Mouse (Mus musculus): ENCODE results near the gene Tcf7l2. TPM values are rescaled to one million over a fixed set of nuclear protein-coding genes. Genes with fewer than 3 reads are reported as not detected.

Gene Tcf7l2
- polyA plus RNA-seq, 1 experiment from 2014 or later: 57.1 TPM

GRCm38 (mm10) chr19:55747926-55748291 lies 6.3 kb downstream of the Tcf7l2 start:
- Histone ChIP-seq H3K27me3 (replicated peaks; ENCODE audit: control insufficient read depth, insufficient read depth, low read length) (no peaks in the 10 kb centered on the region), H3K9ac (ENCODE audit: low read depth, low read length) (no peak overlapping the region), H3K4me1 (ENCODE audit: control insufficient read depth, insufficient read depth, low read length) (peaks cover 48% of the 10 kb centered on the region), H3K4me3 (ENCODE audit: low read length) (no peak overlapping the region), H3K4me2 (ENCODE audit: low read depth, low read length) (no peak overlapping the region), H3K9me3 (ENCODE audit: control insufficient read depth, low read length) (no peaks in the 10 kb centered on the region), H3K27ac (ENCODE audit: low read length) (no peak overlapping the region), H3K36me3 (ENCODE audit: control insufficient read depth, insufficient read depth, low read length) (no peaks in the 10 kb centered on the region)
- ATAC-seq: no peak
- WGBS: 22% methylated on average over 6 of the region's 6 CpGs

- H3K4me2 ChIP-seq (ENCODE audit: low read depth, low read length): peak overlapping the region; percentile 14; the same call in 1 of the 2 replicates
- H3K4me1 ChIP-seq (ENCODE audit: control insufficient read depth, insufficient read depth, low read length): peaks cover 49% of the 10 kb centered on the region
These were observed 7.2 kb downstream of the Tcf7l2 start for GRCm38 (mm10) chr19:55748801-55749200.

GRCm38 (mm10) chr19:55749532-55749931 lies 7.9 kb downstream of the Tcf7l2 start:
- 42% methylated on average over 7 of the region's 7 CpGs for WGBS
- Histone ChIP-seq H3K4me3 (ENCODE audit: low read length) (no peak overlapping the region), H3K4me1 (ENCODE audit: control insufficient read depth, insufficient read depth, low read length) (peaks cover 52% of the 10 kb centered on the region)

More at GRCm38 (mm10) chr19:55748801-55749200, 7.2 kb downstream of the Tcf7l2 start:
- WGBS: 43% methylated on average over 6 of the region's 6 CpGs
- Histone ChIP-seq H3K4me3 (ENCODE audit: low read length) (no peak overlapping the region), H3K27ac (ENCODE audit: low read length) (no peak overlapping the region), H3K36me3 (ENCODE audit: control insufficient read depth, insufficient read depth, low read length) (no peaks in the 10 kb centered on the region), H3K9me3 (ENCODE audit: control insufficient read depth, low read length) (no peaks in the 10 kb centered on the region), H3K27me3 (replicated peaks; ENCODE audit: control insufficient read depth, insufficient read depth, low read length) (no peaks in the 10 kb centered on the region), H3K9ac (ENCODE audit: low read depth, low read length) (0 out of 2 replicates have a peak overlapping the region, but pooled peaks have one; percentile 21)
- ATAC-seq: no peak

GRCm38 (mm10) chr19:55750048-55750447 lies 8.4 kb downstream of the Tcf7l2 start:
- H3K4me2 ChIP-seq (ENCODE audit: low read depth, low read length): no peak overlapping the region

More at GRCm38 (mm10) chr19:55749532-55749931, 7.9 kb downstream of the Tcf7l2 start:
- no peak for ATAC-seq
- Histone ChIP-seq H3K27me3 (replicated peaks; ENCODE audit: control insufficient read depth, insufficient read depth, low read length) (no peaks in the 10 kb centered on the region), H3K27ac (ENCODE audit: low read length) (no peak overlapping the region), H3K36me3 (ENCODE audit: control insufficient read depth, insufficient read depth, low read length) (no peaks in the 10 kb centered on the region), H3K4me2 (ENCODE audit: low read depth, low read length) (no peak overlapping the region), H3K9ac (ENCODE audit: low read depth, low read length) (no peak overlapping the region), H3K9me3 (ENCODE audit: control insufficient read depth, low read length) (no peaks in the 10 kb centered on the region)

GRCm38 (mm10) chr19:55750465-55750864 lies 8.8 kb downstream of the Tcf7l2 start:
- H3K9me3 ChIP-seq (ENCODE audit: control insufficient read depth, low read length): no peaks in the 10 kb centered on the region
- peaks cover 45% of the 10 kb centered on the region for H3K4me1 ChIP-seq (ENCODE audit: control insufficient read depth, insufficient read depth, low read length)
- no peaks in the 10 kb centered on the region for H3K36me3 ChIP-seq (ENCODE audit: control insufficient read depth, insufficient read depth, low read length)

More at GRCm38 (mm10) chr19:55750048-55750447, 8.4 kb downstream of the Tcf7l2 start:
- Histone ChIP-seq H3K9me3 (ENCODE audit: control insufficient read depth, low read length) (no peaks in the 10 kb centered on the region), H3K9ac (ENCODE audit: low read depth, low read length) (no peak overlapping the region), H3K4me1 (ENCODE audit: control insufficient read depth, insufficient read depth, low read length) (peaks cover 49% of the 10 kb centered on the region), H3K4me3 (ENCODE audit: low read length) (no peak overlapping the region), H3K27ac (ENCODE audit: low read length) (no peak overlapping the region), H3K36me3 (ENCODE audit: control insufficient read depth, insufficient read depth, low read length) (no peaks in the 10 kb centered on the region), H3K27me3 (replicated peaks; ENCODE audit: control insufficient read depth, insufficient read depth, low read length) (no peaks in the 10 kb centered on the region)
- 50% methylated on average over 13 of the region's 13 CpGs for WGBS
- ATAC-seq: no peak

GRCm38 (mm10) chr19:55752861-55753260 lies 11.2 kb downstream of the Tcf7l2 start:
- Histone ChIP-seq H3K27ac (ENCODE audit: low read length) (no peak overlapping the region), H3K4me3 (ENCODE audit: low read length) (no peak overlapping the region), H3K9me3 (ENCODE audit: control insufficient read depth, low read length) (no peaks in the 10 kb centered on the region), H3K27me3 (replicated peaks; ENCODE audit: control insufficient read depth, insufficient read depth, low read length) (no peaks in the 10 kb centered on the region), H3K4me1 (ENCODE audit: control insufficient read depth, insufficient read depth, low read length) (peaks cover 39% of the 10 kb centered on the region), H3K36me3 (ENCODE audit: control insufficient read depth, insufficient read depth, low read length) (no peaks in the 10 kb centered on the region), H3K9ac (ENCODE audit: low read depth, low read length) (no peak overlapping the region), H3K4me2 (ENCODE audit: low read depth, low read length) (no peak overlapping the region)
- WGBS: 65% methylated on average over 8 of the region's 8 CpGs
- no peak for ATAC-seq

More at GRCm38 (mm10) chr19:55750465-55750864, 8.8 kb downstream of the Tcf7l2 start:
- no peak overlapping the region for H3K4me3 ChIP-seq (ENCODE audit: low read length)
- no peak overlapping the region for H3K27ac ChIP-seq (ENCODE audit: low read length)
- 46% methylated on average over 7 of the region's 7 CpGs for WGBS
- H3K4me2 ChIP-seq (ENCODE audit: low read depth, low read length): no peak overlapping the region
- no peak overlapping the region for H3K9ac ChIP-seq (ENCODE audit: low read depth, low read length)
- H3K27me3 ChIP-seq (replicated peaks; ENCODE audit: control insufficient read depth, insufficient read depth, low read length): no peaks in the 10 kb centered on the region
- no peak for ATAC-seq

GRCm38 (mm10) chr19:55754303-55754702 lies 12.7 kb downstream of the Tcf7l2 start:
- no peak overlapping the region for H3K4me3 ChIP-seq (ENCODE audit: low read length)
- no peak overlapping the region for H3K27ac ChIP-seq (ENCODE audit: low read length)
- H3K9ac ChIP-seq (ENCODE audit: low read depth, low read length): no peak overlapping the region
- H3K4me1 ChIP-seq (ENCODE audit: control insufficient read depth, insufficient read depth, low read length): peaks cover 26% of the 10 kb centered on the region
- H3K4me2 ChIP-seq (ENCODE audit: low read depth, low read length): no peak overlapping the region
- H3K27me3 ChIP-seq (replicated peaks; ENCODE audit: control insufficient read depth, insufficient read depth, low read length): no peaks in the 10 kb centered on the region
- H3K36me3 ChIP-seq (ENCODE audit: control insufficient read depth, insufficient read depth, low read length): no peaks in the 10 kb centered on the region
- WGBS: 44% methylated on average over 7 of the region's 7 CpGs
- no peaks in the 10 kb centered on the region for H3K9me3 ChIP-seq (ENCODE audit: control insufficient read depth, low read length)
- peak; percentile 63 for ATAC-seq

- Histone ChIP-seq H3K9me3 (ENCODE audit: control insufficient read depth, low read length) (no peaks in the 10 kb centered on the region), H3K4me3 (ENCODE audit: low read length) (no peak overlapping the region), H3K27ac (ENCODE audit: low read length) (no peak overlapping the region), H3K4me2 (ENCODE audit: low read depth, low read length) (no peak overlapping the region), H3K9ac (ENCODE audit: low read depth, low read length) (no peak overlapping the region), H3K27me3 (replicated peaks; ENCODE audit: control insufficient read depth, insufficient read depth, low read length) (no peaks in the 10 kb centered on the region), H3K4me1 (ENCODE audit: control insufficient read depth, insufficient read depth, low read length) (peaks cover 20% of the 10 kb centered on the region), H3K36me3 (ENCODE audit: control insufficient read depth, insufficient read depth, low read length) (no peaks in the 10 kb centered on the region)
- ATAC-seq: no peak
- WGBS: 91% methylated on average over 9 of the region's 9 CpGs
These were observed 13.8 kb downstream of the Tcf7l2 start for GRCm38 (mm10) chr19:55755462-55755861.

- H3K27ac ChIP-seq (ENCODE audit: low read length): no peak overlapping the region
- H3K27me3 ChIP-seq (replicated peaks; ENCODE audit: control insufficient read depth, insufficient read depth, low read length): no peaks in the 10 kb centered on the region
- H3K36me3 ChIP-seq (ENCODE audit: control insufficient read depth, insufficient read depth, low read length): no peaks in the 10 kb centered on the region
- H3K4me3 ChIP-seq (ENCODE audit: low read length): no peak overlapping the region
- H3K9ac ChIP-seq (ENCODE audit: low read depth, low read length): no peak overlapping the region
- ATAC-seq: peak; percentile 32; the same call in 1 of the 2 replicates
- H3K9me3 ChIP-seq (ENCODE audit: control insufficient read depth, low read length): no peaks in the 10 kb centered on the region
- WGBS: 41% methylated on average over 8 of the region's 8 CpGs
- peaks cover 20% of the 10 kb centered on the region for H3K4me1 ChIP-seq (ENCODE audit: control insufficient read depth, insufficient read depth, low read length)
- no peak overlapping the region for H3K4me2 ChIP-seq (ENCODE audit: low read depth, low read length)
These were observed 15.1 kb downstream of the Tcf7l2 start for GRCm38 (mm10) chr19:55756707-55757106.

GRCm38 (mm10) chr19:55757403-55757802 lies 15.8 kb downstream of the Tcf7l2 start:
- Histone ChIP-seq H3K9me3 (ENCODE audit: control insufficient read depth, low read length) (no peaks in the 10 kb centered on the region), H3K4me2 (ENCODE audit: low read depth, low read length) (no peak overlapping the region), H3K9ac (ENCODE audit: low read depth, low read length) (no peak overlapping the region), H3K4me1 (ENCODE audit: control insufficient read depth, insufficient read depth, low read length) (peaks cover 20% of the 10 kb centered on the region), H3K4me3 (ENCODE audit: low read length) (no peak overlapping the region), H3K27ac (ENCODE audit: low read length) (no peak overlapping the region), H3K36me3 (ENCODE audit: control insufficient read depth, insufficient read depth, low read length) (peaks cover 3% of the 10 kb centered on the region; the same call in 1 of the 2 replicates), H3K27me3 (replicated peaks; ENCODE audit: control insufficient read depth, insufficient read depth, low read length) (no peaks in the 10 kb centered on the region)
- ATAC-seq: no peak
- 77% methylated on average over 6 of the region's 6 CpGs for WGBS

Data from intestine, embryonic 16.5 days (tissue).